Mouse (Mus musculus) inflammation-experienced regulatory T-cells (primary cell): ENCODE results near the gene Ankrd13d. TPM values are rescaled to one million over a fixed set of nuclear protein-coding genes. Genes with fewer than 3 reads are reported as not detected.

ENCODE experiments used
- polyA plus RNA-seq, 2 experiments: library from polyadenylated mRNA; unstranded; fragments of 100-300 nt; shearing (Covaris generic); gene quantifications; one replicate each; pipeline ENCODE4 v1.2.1; 2017

Ankrd13d gene
- polyA plus RNA-seq = 1 to 10 TPM; 5.6 to 7.5 TPM

GRCm38 (mm10) chr19:4282898-4283553, at the start of gene Ankrd13d:
Ankrd13d (minus strand) TSS chr19:4283137.

GRCm38 (mm10) chr19:4306190-4306577, 23.2 kb upstream of the Ankrd13d start, which contains the start of gene Grk2:
Grk2 (minus strand) TSS chr19:4306222.

GRCm38 (mm10) chr19:4268566-4269361, 14.2 kb downstream of the Ankrd13d start, which contains the start of gene Ssh3:
Ssh3 (minus strand) TSS chr19:4269180.

GRCm38 (mm10) chr19:4231253-4232185, 51.4 kb downstream of the Ankrd13d start, which contains the start of gene Pold4:
Pold4 (plus strand) TSS chr19:4231899.

Other genes starting within 250 kb of the Ankrd13d start
- 100 to 1,000 TPM; 537 to 539 TPM for gene Gstp1, start 245.2 kb downstream of the Ankrd13d start, polyA plus RNA-seq
- 10 to 100 TPM in 1 of 2 experiments, 1 to 10 TPM in 1; 3.0 to 16.9 TPM for gene Gstp2, start 237.1 kb downstream of the Ankrd13d start, polyA plus RNA-seq
- gene Gstp3, start 223.6 kb downstream of the Ankrd13d start, polyA plus RNA-seq = 100 to 1,000 TPM in 1 of 2 experiments, 10 to 100 TPM in 1; 94.0 to 111 TPM
- gene Cabp2, start 201.6 kb downstream of the Ankrd13d start, polyA plus RNA-seq = not detected
- gene Cdk2ap2, start 186.0 kb downstream of the Ankrd13d start, polyA plus RNA-seq = 100 to 1,000 TPM; 834 to 888 TPM
- gene Pitpnm1, start 183.1 kb downstream of the Ankrd13d start, polyA plus RNA-seq = 100 to 1,000 TPM; 344 to 350 TPM
- gene Aip, start 157.3 kb downstream of the Ankrd13d start, polyA plus RNA-seq = 100 to 1,000 TPM; 182 to 196 TPM
- gene Gpr152, start 143.3 kb downstream of the Ankrd13d start, polyA plus RNA-seq = 1 to 10 TPM in 1 of 2 experiments, under 1 TPM in 1; 0.18 to 1.7 TPM
- gene Cabp4, start 139.1 kb downstream of the Ankrd13d start, polyA plus RNA-seq = under 1 TPM; 0.38 to 0.82 TPM
- 100 to 1,000 TPM; 373 to 413 TPM for gene Coro1b, start 134.5 kb downstream of the Ankrd13d start, polyA plus RNA-seq
- 1,000 to 10,000 TPM; 1,211 to 1,532 TPM for gene Ptprcap, start 129.5 kb downstream of the Ankrd13d start, polyA plus RNA-seq
- gene Rps6kb2, start 119.8 kb downstream of the Ankrd13d start, polyA plus RNA-seq = 10 to 100 TPM; 46.4 to 51.4 TPM
- gene Carns1, start 107.7 kb downstream of the Ankrd13d start, polyA plus RNA-seq = 10 to 100 TPM; 19.4 to 27.5 TPM
- 100 to 1,000 TPM; 738 to 929 TPM for gene Tbc1d10c, start 91.9 kb downstream of the Ankrd13d start, polyA plus RNA-seq
- 1,000 to 10,000 TPM; 1,029 to 1,265 TPM for gene Ppp1ca, start 91.1 kb downstream of the Ankrd13d start, polyA plus RNA-seq
- 100 to 1,000 TPM in 1 of 2 experiments, 10 to 100 TPM in 1; 59.1 to 116 TPM for gene Rad9a, start 81.5 kb downstream of the Ankrd13d start, polyA plus RNA-seq
- 10 to 100 TPM; 27.4 to 50.0 TPM for gene Clcf1, start 68.9 kb downstream of the Ankrd13d start, polyA plus RNA-seq
- not detected for gene AC109138.7, start 68.8 kb downstream of the Ankrd13d start, polyA plus RNA-seq
- 100 to 1,000 TPM; 107 to 109 TPM for gene Pold4, start 51.2 kb downstream of the Ankrd13d start, polyA plus RNA-seq
- gene Ssh3, start 14.0 kb downstream of the Ankrd13d start, polyA plus RNA-seq = under 1 TPM; 0.23 to 0.65 TPM
- gene Grk2, start 23.1 kb upstream of the Ankrd13d start, polyA plus RNA-seq = 100 to 1,000 TPM; 240 to 286 TPM
- gene Kdm2a, start 115.1 kb upstream of the Ankrd13d start, polyA plus RNA-seq = 10 to 100 TPM; 66.7 to 84.1 TPM
- gene Rhod, start 156.3 kb upstream of the Ankrd13d start, polyA plus RNA-seq = 1 to 10 TPM; 1.9 to 9.8 TPM
- 1 to 10 TPM in 1 of 2 experiments, under 1 TPM in 1; 0.12 to 2.6 TPM for gene Syt12, start 194.3 kb upstream of the Ankrd13d start, polyA plus RNA-seq
- gene 2010003K11Rik, start 215.4 kb upstream of the Ankrd13d start, polyA plus RNA-seq = not detected
- 1 to 10 TPM; 1.6 to 2.4 TPM for gene Pcx, start 227.3 kb upstream of the Ankrd13d start, polyA plus RNA-seq